Mouse (Mus musculus) neural tube, embryonic 10.5 days (tissue): ENCODE data around the gene Psapl1.

Source experiments
- DNase-seq: peaks from one replicate; pipeline ENCODE4 v3.0.0-alpha.2; 2017; ENCODE audit warnings: low spot score; ENCODE audit errors: extremely low spot score

Psapl1 gene

GRCm38 (mm10) chr5:36203916-36204315 lies at the start of gene Psapl1:
Psapl1 (plus strand) TSS chr5:36204021.
- DNase-seq = no peak

GRCm38 (mm10) chr5:36154879-36155485 lies 48.8 kb upstream of the Psapl1 start:
- no peak for DNase-seq

DNA sequence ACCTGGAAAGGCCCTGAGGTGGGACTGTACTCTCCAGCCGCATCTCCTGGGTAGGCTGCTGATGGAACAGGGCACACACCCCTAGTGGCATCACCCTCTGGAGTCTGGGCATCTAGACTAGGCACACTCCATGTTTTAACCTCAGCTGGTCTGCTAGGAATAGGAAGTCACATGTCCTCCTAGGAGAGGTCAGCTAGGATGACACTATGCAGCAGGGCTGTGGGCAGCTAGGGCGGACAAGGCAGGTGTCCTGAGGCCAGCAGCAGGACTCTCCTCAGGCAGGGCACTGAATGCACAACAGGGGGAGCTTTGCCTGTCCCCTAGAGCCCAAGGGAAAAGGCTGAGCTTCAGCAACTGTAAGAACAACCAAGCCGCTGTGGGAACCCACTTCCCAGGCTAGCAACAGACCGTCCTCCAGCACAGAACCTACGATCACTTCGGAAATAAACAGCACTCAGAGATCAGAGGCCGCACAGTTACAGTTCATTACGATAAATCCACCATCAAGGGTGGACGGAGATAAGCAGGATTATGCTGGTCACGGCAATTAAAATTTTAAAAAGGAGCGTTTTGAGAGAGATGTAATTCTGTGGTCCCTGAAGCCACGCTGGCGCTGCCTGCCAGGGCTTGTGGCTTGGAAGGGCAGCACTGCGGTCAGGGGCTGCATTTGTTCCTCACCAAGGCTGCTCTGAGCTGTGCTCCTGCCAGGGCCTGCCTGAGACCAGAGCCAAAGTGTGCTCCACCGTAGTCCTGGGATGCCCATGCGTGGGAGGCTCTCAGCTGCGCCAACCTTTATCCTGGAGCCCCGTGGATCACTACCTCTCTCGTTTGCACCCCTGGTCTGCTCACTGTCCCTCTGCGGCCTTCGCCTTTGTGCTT lies 38.2 kb upstream of the Psapl1 start:
- DNase-seq = no peak

- DNase-seq = no peak
These were observed 37.3 kb upstream of the Psapl1 start for GRCm38 (mm10) chr5:36166346-36167013.

DNA sequence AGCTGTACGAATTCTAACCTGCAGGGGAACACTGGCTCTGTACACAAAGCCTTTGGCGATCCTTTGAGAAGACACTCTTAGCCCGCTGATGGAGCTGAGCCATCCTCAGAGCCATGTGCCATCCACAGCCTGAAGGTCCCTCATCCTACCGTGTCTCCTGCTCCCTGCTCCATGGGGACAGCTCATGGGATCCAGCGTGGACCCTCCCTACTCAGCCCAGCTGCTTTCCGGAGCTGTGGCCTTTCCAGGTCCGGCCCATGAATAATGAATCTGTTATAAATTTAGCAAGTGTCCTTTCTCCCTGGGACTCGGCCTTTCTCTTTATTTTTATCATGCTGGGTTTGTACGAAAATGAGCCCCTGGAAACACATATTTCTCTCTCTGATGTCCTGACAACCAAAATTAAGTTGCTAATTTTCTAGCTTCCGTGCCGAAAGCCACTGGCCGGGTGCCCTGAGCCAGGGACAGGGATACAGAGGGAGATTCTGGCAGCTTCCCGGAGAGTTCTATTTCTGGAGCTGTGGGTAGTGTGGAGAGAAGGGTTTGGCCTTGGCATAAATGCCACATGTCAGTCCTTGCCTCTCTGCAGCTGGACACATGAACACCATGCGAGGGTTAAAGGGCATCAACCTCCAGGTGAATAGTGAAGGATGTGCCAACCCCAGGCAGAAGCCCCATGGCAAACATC lies 34.7 kb upstream of the Psapl1 start:
- no peak for DNase-seq

GRCm38 (mm10) chr5:36174569-36175115 lies 29.2 kb upstream of the Psapl1 start:
- peak; percentile 36 for DNase-seq

DNA sequence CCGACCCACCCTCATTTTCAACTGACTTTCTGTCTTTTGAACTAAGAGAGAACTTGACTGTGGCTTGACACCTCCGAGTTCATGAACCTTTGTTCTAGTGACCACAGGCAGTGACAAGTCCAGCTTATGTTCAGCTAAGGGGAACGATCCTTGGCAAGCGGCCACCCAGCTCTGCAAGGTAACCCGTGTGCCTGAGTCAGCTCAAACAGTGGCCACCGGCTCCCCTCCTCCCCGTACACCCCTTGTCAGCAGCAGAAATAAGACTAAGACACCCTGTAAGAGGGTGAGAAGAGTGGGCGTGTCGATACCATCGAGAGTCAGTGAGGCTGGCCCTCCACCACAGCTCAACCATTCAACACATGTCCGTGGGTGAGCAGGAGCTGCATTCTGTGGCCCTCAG lies 27.4 kb upstream of the Psapl1 start:
- DNase-seq = no peak

DNA sequence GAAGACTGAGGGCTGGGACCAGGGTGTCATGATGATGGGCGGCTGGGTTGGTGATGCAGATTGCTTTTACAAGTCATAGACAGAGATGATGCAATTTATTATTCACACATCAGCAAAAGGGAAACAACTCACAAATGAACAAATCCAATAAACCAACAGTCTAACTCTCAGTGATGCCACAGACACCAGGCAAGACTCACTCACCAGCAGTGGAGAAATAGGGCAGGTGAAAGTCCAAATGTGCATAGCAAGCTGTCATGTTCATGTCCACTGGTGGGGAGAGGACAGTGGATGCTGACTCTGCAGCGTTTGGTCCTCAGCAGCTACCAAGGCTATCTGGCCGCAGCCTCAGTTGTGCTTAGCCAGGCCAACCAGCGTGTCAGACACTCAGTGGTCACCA lies 26.9 kb upstream of the Psapl1 start:
- no peak for DNase-seq

- no peak for DNase-seq
These were observed 25.6 kb upstream of the Psapl1 start for GRCm38 (mm10) chr5:36178215-36178614.

GRCm38 (mm10) chr5:36178785-36179184 lies 25.0 kb upstream of the Psapl1 start:
- DNase-seq = no peak

DNA sequence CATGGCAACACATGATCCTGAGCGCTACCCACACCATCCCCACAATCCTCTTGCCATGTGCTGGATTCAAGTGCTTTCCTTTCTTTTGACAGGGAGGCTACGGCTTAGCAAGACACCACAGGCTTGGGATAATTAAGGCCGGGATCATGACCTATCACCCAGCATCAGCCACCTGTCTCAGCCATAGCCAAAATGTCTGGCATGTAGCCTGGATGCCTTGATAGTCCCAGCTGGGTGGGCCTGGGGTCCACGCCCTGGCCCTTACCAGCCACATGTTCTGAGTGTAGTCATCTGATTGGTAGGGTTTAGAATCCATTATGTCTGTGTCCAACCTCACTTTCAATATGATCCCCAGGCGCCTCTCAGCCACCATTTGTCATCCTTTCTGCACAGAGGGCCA lies 24.1 kb upstream of the Psapl1 start:
- DNase-seq = no peak

- no peak for DNase-seq
These were observed 21.5 kb upstream of the Psapl1 start for GRCm38 (mm10) chr5:36182326-36182725.

DNA sequence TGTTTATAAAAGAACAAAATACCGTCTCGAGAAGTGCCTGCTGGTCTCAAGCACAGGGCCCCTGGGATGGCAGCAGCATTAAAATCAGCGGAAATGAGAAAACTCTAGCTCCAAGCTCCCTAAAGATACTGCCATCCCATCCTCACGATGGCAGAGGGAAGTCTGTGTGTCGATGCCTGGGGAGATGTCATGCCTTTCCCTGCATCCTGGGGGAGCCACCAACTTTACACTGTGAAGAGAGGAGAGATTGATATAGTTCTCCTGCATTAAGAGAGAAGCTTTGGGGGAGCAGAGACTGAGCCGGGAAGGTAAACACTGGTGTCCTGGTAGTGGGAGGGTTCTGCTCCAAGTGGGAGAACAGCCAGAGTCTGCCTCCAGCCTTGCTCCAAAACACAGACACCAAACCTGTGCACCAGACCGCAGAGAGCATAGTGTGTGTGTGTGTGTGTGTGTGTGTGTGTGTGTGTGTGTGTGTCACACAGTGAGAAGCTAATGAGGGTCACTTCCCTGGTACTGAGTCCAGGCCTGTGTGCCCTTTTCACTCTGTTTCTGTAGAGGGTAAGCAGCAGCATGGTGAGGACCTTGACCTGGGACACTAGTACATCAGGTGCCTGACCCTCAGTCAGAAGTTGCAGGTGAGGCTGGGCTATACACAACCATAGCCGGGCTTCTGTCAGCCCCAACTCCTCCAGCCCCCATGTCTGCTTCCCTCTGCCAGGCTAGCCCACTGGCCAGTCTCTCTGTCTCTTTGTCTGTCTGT lies 17.3 kb upstream of the Psapl1 start:
- no peak for DNase-seq

DNA sequence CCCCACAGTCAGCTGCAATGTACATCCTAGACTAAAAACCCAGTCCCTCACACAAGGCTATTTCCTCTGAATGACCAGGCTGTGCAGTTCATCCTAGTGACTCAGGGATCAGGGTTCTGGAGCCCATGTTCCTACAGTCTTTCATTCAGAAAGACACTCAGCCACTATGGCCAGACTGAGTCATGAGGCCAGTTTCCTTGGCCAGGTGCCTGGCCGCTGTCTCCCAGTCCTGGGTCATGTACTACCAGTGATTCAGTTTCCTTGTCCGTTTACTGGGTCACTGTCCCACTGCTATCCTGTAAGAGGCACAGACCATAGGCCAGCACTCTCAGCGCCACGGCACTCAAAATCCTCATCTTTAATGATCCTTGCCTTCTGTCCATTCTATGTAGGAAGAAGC lies 15.5 kb upstream of the Psapl1 start:
- no peak for DNase-seq

GRCm38 (mm10) chr5:36191285-36191684 lies 12.5 kb upstream of the Psapl1 start:
- DNase-seq = no peak

GRCm38 (mm10) chr5:36191876-36192275 lies 11.9 kb upstream of the Psapl1 start:
- no peak for DNase-seq

GRCm38 (mm10) chr5:36192677-36193076 lies 11.1 kb upstream of the Psapl1 start:
- DNase-seq = no peak

GRCm38 (mm10) chr5:36194631-36195030 lies 9.2 kb upstream of the Psapl1 start:
- no peak for DNase-seq

- DNase-seq = no peak
These were observed 8.4 kb upstream of the Psapl1 start for GRCm38 (mm10) chr5:36195436-36195835.

DNA sequence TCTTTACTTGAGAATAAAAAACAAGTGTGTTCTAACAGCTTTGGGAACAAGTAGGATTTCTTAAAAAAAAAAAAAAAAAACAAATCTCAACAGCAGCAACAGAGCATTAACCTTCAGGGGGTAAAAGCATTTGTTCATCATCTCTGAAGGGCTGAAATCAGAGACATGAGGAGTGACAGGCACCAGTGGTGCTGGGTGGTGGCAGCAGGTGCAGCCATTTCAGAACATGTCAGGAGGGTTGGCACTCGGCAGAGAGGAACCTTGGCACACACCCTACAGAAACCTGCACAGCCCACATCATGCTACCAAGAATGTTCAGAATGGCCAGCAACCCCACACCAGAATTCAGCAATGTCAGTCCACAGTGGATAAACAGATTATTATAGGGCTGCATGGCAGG lies 4.3 kb upstream of the Psapl1 start:
- DNase-seq = no peak

DNA sequence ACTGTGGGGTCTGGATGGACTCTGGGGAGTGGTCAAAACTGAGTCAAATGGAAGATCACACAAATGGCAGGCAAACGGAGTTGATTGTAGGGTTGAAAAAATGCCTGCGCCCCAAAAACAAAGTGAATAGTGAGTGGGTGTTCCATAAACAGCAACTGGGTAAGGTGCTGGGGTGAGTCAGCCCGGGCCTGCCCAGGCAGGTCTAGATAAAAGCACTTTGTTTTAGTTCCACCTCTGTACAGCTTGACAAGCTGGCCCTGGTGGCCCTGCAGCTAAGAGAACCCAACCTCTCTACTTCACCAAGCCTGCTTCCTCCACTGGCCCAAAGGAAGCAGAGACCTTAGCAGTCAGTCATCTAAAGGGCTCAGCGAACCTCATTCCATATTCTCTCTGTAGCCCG lies 1.0 kb upstream of the Psapl1 start:
- no peak for DNase-seq
